Mouse (Mus musculus) neutrophil, adult 65 days (primary cell): Measurements from ENCODE around the gene Stx17. TPM values are rescaled to one million over a fixed set of nuclear protein-coding genes. Genes with fewer than 3 reads are reported as not detected.

Experiments used
- total RNA-seq: library from RNA; stranded (reverse); gene quantifications from 2 replicates; pipeline ENCODE4 v1.2.4, GENCODE M21; 2023

Stx17 gene
- total RNA-seq: 45.7 and 61.0 TPM in 2 replicates

GRCm38 (mm10) chr4:48124773-48125469 lies at the start of gene Stx17:
Gene Stx17 (plus strand): TSS chr4:48124915.

Other genes starting within 250 kb of the Stx17 start
- 4.5 and 7.4 TPM in 2 replicates for gene Nr4a3, start 79.8 kb upstream of the Stx17 start, total RNA-seq
- gene Erp44, start 154.6 kb downstream of the Stx17 start, total RNA-seq: 33.9 and 35.2 TPM in 2 replicates
- gene Invs, start 154.8 kb downstream of the Stx17 start, total RNA-seq: 2.7 and 3.3 TPM in 2 replicates